Mouse (Mus musculus) stomach, postnatal 0 days (tissue): ENCODE measurements around the gene Atp5g1. TPM values are rescaled to one million over a fixed set of nuclear protein-coding genes. Genes with fewer than 3 reads are reported as not detected.

Source experiments
- ATAC-seq: fragments of 200-750 bp; cut with Nextera tagmentation; 2 replicates; pipeline ENCODE4 v1.8.0; 2017; ENCODE audit not compliant: low FRiP score, low TSS enrichment
- DNase-seq: peaks from one replicate; pipeline ENCODE4 v3.0.0-alpha.2; 2016; ENCODE audit warnings: low spot score
- H3K27ac ChIP-seq: fragments of 300-500 bp; sonication (generic); replicated peaks from 2 replicates; pipeline ENCODE4 v1.5.1; 2014; ENCODE audit warnings: mild to moderate bottlenecking, control low read depth
- H3K27me3 ChIP-seq: fragments of 300-500 bp; sonication (generic); 2 replicates; pipeline ENCODE4 v1.6.1; 2014; ENCODE audit warnings: low read length; ENCODE audit not compliant: control insufficient read depth, insufficient read depth
- H3K36me3 ChIP-seq: fragments of 300-500 bp; sonication (generic); 2 replicates; pipeline ENCODE4 v1.6.1; 2014; ENCODE audit warnings: low read length, mixed read lengths; ENCODE audit not compliant: control insufficient read depth, insufficient read depth
- H3K4me1 ChIP-seq: fragments of 300-500 bp; sonication (generic); replicated peaks from 2 replicates; pipeline ENCODE4 v1.6.1; 2014; ENCODE audit warnings: antibody characterized with exemption; ENCODE audit not compliant: control insufficient read depth, insufficient read depth
- H3K4me2 ChIP-seq: fragments of 300-500 bp; sonication (generic); replicated peaks from 2 replicates; pipeline ENCODE4 v1.6.1; 2014; ENCODE audit warnings: low read depth, mild to moderate bottlenecking, control low read depth, moderate library complexity
- H3K4me3 ChIP-seq: fragments of 300-500 bp; sonication (generic); 2 replicates; pipeline ENCODE4 v1.5.1; 2014; ENCODE audit warnings: low read depth, low read length, control low read depth
- H3K9ac ChIP-seq: fragments of 300-500 bp; sonication (generic); 2 replicates; pipeline ENCODE4 v1.6.1; 2014; ENCODE audit warnings: mild to moderate bottlenecking, low read length, control low read depth, mixed read lengths
- H3K9me3 ChIP-seq: fragments of 300-500 bp; sonication (generic); 2 replicates; pipeline ENCODE4 v1.6.1; 2016; ENCODE audit warnings: low read length; ENCODE audit not compliant: control insufficient read depth
- CTCF ChIP-seq: IDR thresholded peaks from 2 replicates; pipeline ENCODE4 v1.5.1; 2016; ENCODE audit warnings: antibody characterized with exemption, low read depth, mild to moderate bottlenecking, moderate library complexity
- EP300 ChIP-seq: optimal IDR thresholded peaks from 2 replicates; pipeline ENCODE3; 2016; ENCODE audit warnings: antibody characterized with exemption
- WGBS: fragments of 180-500 bp; shearing (Covaris S2); extraction: QIAGEN DNeasy Blood & Tissue Kit; methylation state at CpG from one replicate; pipeline ENCODE4 v1.1.7; 2014; 5-methylcytosine and 5-hydroxymethylcytosine counted together
- polyA plus RNA-seq: library from polyadenylated mRNA; unstranded; fragments of >200 nt; fragmentation: Nextera tagmentation; extraction: Ambion mirVana; gene quantifications from 2 replicates; pipeline ENCODE4 v1.2.1, GENCODE M21; 2015

Atp5g1 gene
- polyA plus RNA-seq, 1 experiment from 2014 or later, result 1,182 TPM

- 59% methylated on average over 13 of the region's 13 CpGs for WGBS
- Histone ChIP-seq H3K4me3 (peak overlapping the region; percentile 21; the same call in 1 of the 2 replicates), H3K4me1 (no peaks in the 10 kb centered on the region), H3K27ac (peak overlapping the region; percentile 81), H3K27me3 (no peaks in the 10 kb centered on the region), H3K4me2 (peak overlapping the region; percentile 45), H3K9me3 (no peaks in the 10 kb centered on the region), H3K36me3 (0 out of 2 replicates have a peak, but pooled peaks cover 2% of the 10 kb centered on the region), H3K9ac (0 out of 2 replicates have a peak overlapping the region, but pooled peaks have one; percentile 35)
- peak; percentile 89 for TF ChIP-seq EP300
- TF ChIP-seq CTCF, result no peak
- peak; percentile 57 for DNase-seq
- ATAC-seq, result peak; percentile 39
These were observed 993 bp upstream of the Atp5g1 start for GRCm38 (mm10) chr11:96076221-96077105.

- DNase-seq, result no peak
- no peak for ATAC-seq
- no peaks in the 10 kb centered on the region for H3K9me3 ChIP-seq
- no peaks in the 10 kb centered on the region for H3K27me3 ChIP-seq
- peak overlapping the region; percentile 80 for H3K27ac ChIP-seq
- TF ChIP-seq CTCF (no peak), EP300 (no peak)
- H3K4me1 ChIP-seq, result no peaks in the 10 kb centered on the region
- H3K4me3 ChIP-seq, result peak overlapping the region; percentile 59
- H3K4me2 ChIP-seq, result peak overlapping the region; percentile 63
- H3K9ac ChIP-seq, result peak overlapping the region; percentile 65
- WGBS, result under 1% methylated on average over 15 of the region's 15 CpGs
- 0 out of 2 replicates have a peak, but pooled peaks cover 2% of the 10 kb centered on the region for H3K36me3 ChIP-seq
These were observed 327 bp downstream of the Atp5g1 start for GRCm38 (mm10) chr11:96075177-96075508.

- peak overlapping the region; percentile 80 for H3K27ac ChIP-seq
- DNase-seq, result no peak
These were observed 906 bp downstream of the Atp5g1 start for GRCm38 (mm10) chr11:96074351-96075176.

GRCm38 (mm10) chr11:96073295-96073993 is 2.0 kb downstream of the Atp5g1 start:
- Histone ChIP-seq H3K9me3 (no peaks in the 10 kb centered on the region), H3K4me1 (no peaks in the 10 kb centered on the region), H3K4me3 (no peak overlapping the region), H3K27ac (no peak overlapping the region; the same call in 1 of the 2 replicates), H3K9ac (no peak overlapping the region), H3K36me3 (0 out of 2 replicates have a peak, but pooled peaks cover 2% of the 10 kb centered on the region), H3K4me2 (peak overlapping the region; percentile 63; the same call in 1 of the 2 replicates), H3K27me3 (no peaks in the 10 kb centered on the region)
- ATAC-seq, result no peak
- no peak for DNase-seq
- TF ChIP-seq EP300 (no peak), CTCF (no peak)
- WGBS, result 69% methylated on average over 7 of the region's 9 CpGs

More at GRCm38 (mm10) chr11:96074351-96075176, 906 bp downstream of the Atp5g1 start:
- no peaks in the 10 kb centered on the region for H3K27me3 ChIP-seq
- 9% methylated on average over 17 of the region's 17 CpGs for WGBS
- ATAC-seq, result no peak
- peak overlapping the region; percentile 65 for H3K9ac ChIP-seq
- H3K36me3 ChIP-seq, result 0 out of 2 replicates have a peak, but pooled peaks cover 2% of the 10 kb centered on the region
- TF ChIP-seq EP300, result no peak
- no peaks in the 10 kb centered on the region for H3K4me1 ChIP-seq
- peak overlapping the region; percentile 63 for H3K4me2 ChIP-seq
- H3K4me3 ChIP-seq, result peak overlapping the region; percentile 59
- H3K9me3 ChIP-seq, result no peaks in the 10 kb centered on the region

GRCm38 (mm10) chr11:96071013-96071412 is 4.5 kb downstream of the Atp5g1 start:
- ATAC-seq (no peak), DNase-seq (no peak)
- WGBS, result 84% methylated on average over 1 of the region's 1 CpGs
- Histone ChIP-seq H3K9ac (no peak overlapping the region), H3K36me3 (0 out of 2 replicates have a peak, but pooled peaks cover 2% of the 10 kb centered on the region), H3K4me2 (no peak overlapping the region), H3K4me1 (no peaks in the 10 kb centered on the region), H3K27me3 (no peaks in the 10 kb centered on the region), H3K9me3 (no peaks in the 10 kb centered on the region), H3K27ac (no peak overlapping the region), H3K4me3 (no peak overlapping the region)
- TF ChIP-seq EP300, result no peak
- TF ChIP-seq CTCF, result no peak
